Mouse (Mus musculus) liver, embryonic 12.5 days (tissue): ENCODE data around the gene Olfr667. TPM values are rescaled to one million over a fixed set of nuclear protein-coding genes. Genes with fewer than 3 reads are reported as not detected.
"Not testable (repeated sequence)": the region's sequence is repeated elsewhere in the genome, so short reads cannot be mapped to it uniquely, and the experiment has no call there.

Experiments used
- ATAC-seq: fragments of 200-750 bp; cut with Nextera tagmentation; 2 replicates; pipeline ENCODE4 v1.8.0; 2017; ENCODE audit warnings: moderate number of reproducible peaks, mild to moderate bottlenecking, moderate library complexity
- H3K27ac ChIP-seq: fragments of 300-500 bp; sonication (generic); 2 replicates; pipeline ENCODE4 v1.5.1; 2016; ENCODE audit warnings: mild to moderate bottlenecking
- H3K27me3 ChIP-seq: fragments of 300-500 bp; sonication (generic); replicated peaks from 2 replicates; pipeline ENCODE4 v1.6.1; 2016; ENCODE audit warnings: mild to moderate bottlenecking, moderate library complexity
- H3K36me3 ChIP-seq: fragments of 300-500 bp; sonication (generic); 2 replicates; pipeline ENCODE4 v1.6.1; 2016; ENCODE audit warnings: mild to moderate bottlenecking, moderate library complexity
- H3K4me1 ChIP-seq: fragments of 300-500 bp; sonication (generic); 2 replicates; pipeline ENCODE4 v1.6.1; 2016
- H3K4me2 ChIP-seq: fragments of 300-500 bp; sonication (generic); 2 replicates; pipeline ENCODE4 v1.6.1; 2016; ENCODE audit warnings: mild to moderate bottlenecking, moderate library complexity
- H3K4me3 ChIP-seq: fragments of 300-500 bp; sonication (generic); 2 replicates; pipeline ENCODE4 v1.5.1; 2016; ENCODE audit warnings: mild to moderate bottlenecking, moderate library complexity
- H3K9ac ChIP-seq: fragments of 300-500 bp; sonication (generic); 2 replicates; pipeline ENCODE4 v1.6.1; 2016; ENCODE audit warnings: mild to moderate bottlenecking, moderate library complexity
- H3K9me3 ChIP-seq: fragments of 300-500 bp; sonication (generic); replicated peaks from 2 replicates; pipeline ENCODE4 v1.6.1; 2016; ENCODE audit warnings: mild to moderate bottlenecking, moderate library complexity
- WGBS: fragments of 180-500 bp; shearing (Covaris S2); methylation state at CpG from one replicate; pipeline ENCODE4 v1.1.7; 2016; ENCODE audit not compliant: insufficient replicate concordance; 5-methylcytosine and 5-hydroxymethylcytosine counted together
- polyA plus RNA-seq: library from polyadenylated mRNA; unstranded; fragments of >200 nt; fragmentation: Nextera tagmentation; extraction: Ambion mirVana; gene quantifications from 2 replicates; pipeline ENCODE4 v1.2.1, GENCODE M21; 2016

Olfr667 gene
- not detected in 2 replicates for polyA plus RNA-seq

DNA sequence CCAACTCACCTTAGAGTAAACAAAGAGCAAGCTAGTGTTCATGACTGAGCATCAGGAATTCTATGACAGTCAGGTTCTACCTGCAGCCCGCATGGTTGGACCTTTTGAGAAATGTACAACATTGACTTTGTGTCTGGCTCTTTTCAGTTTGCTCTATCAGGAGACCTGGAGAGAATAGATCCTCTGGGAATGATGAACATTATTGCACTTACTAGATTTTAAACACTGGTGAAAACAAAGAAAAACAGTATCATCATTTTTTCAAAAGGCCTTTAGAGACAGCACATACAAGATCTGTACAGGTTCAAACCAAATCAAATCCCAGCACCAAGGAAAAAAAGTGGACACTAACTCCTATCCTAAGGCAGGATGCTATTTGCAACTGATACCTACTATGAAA, at the start of gene Olfr667:
Olfr667 (minus strand) TSS at position 101 of the 400 bp plus-strand sequence.
- H3K9ac ChIP-seq, result no peak within 1 kb of the TSS
- no peak within 1 kb of the TSS for H3K27ac ChIP-seq
- no peaks in the 10 kb centered on the region for H3K9me3 ChIP-seq
- no peak for ATAC-seq
- WGBS, result 70% methylated on average over 1 of the region's 1 CpGs
- H3K4me3 ChIP-seq, result no peak within 1 kb of the TSS
- H3K36me3 ChIP-seq, result no peaks in the 10 kb centered on the region
- H3K27me3 ChIP-seq, result no peaks in the 10 kb centered on the region
- H3K4me1 ChIP-seq, result no peaks in the 10 kb centered on the region
- no peak within 1 kb of the TSS for H3K4me2 ChIP-seq

DNA sequence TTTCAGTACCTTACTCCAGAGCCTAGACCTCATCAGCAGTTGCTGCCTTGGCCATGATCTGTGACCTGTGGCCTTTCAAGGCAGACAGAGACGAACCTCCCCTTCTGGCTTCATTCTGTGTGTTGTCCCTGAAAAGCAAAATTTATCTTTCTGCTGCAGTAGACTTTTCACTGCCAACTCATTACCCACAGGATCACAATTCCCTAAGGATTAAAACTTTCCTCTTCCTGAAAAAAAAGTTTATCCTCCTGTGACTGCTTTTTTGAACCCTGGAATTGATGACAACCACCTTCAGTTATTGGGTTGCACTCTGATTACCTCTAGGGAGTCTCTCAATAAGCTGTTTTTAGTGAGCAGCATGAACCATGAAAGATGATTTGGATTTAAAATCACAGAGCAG, 41.2 kb upstream of the Olfr667 start, which contains the start of gene Olfr670:
Olfr670 (minus strand) TSS at position 101 of the 400 bp plus-strand sequence.
- ATAC-seq, result no peak
- 0 out of 2 replicates have a peak, but pooled peaks cover 6% of the 10 kb centered on the region for H3K9me3 ChIP-seq
- no peak within 1 kb of the TSS for H3K27ac ChIP-seq
- H3K36me3 ChIP-seq, result no peaks in the 10 kb centered on the region
- H3K4me1 ChIP-seq, result no peaks in the 10 kb centered on the region
- H3K27me3 ChIP-seq, result no peaks in the 10 kb centered on the region
- H3K4me2 ChIP-seq, result no peak within 1 kb of the TSS
- H3K4me3 ChIP-seq, result no peak within 1 kb of the TSS
- WGBS, result 40% methylated on average over 1 of the region's 1 CpGs
- H3K9ac ChIP-seq, result no peak within 1 kb of the TSS

DNA sequence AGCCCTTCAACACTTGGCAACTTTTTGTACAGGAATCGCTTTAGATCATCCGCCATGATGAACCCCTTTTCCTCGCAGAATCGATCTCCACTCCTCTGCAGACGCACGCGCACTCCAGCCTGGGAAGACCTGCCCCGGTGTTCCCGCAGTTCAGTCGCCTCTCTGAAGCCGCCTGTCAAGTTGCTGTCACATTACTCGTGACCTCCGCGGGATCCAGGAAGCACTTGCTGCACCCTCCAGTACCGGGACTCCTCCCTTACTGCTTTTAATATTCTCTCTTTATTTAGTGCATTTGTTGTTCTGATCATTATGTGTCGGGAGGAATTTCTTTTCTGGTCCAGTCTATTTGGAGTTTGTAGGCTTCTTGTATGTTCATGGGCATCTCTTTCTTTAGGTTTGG, 29.0 kb upstream of the Olfr667 start:
- H3K4me1 ChIP-seq, H3K27me3 ChIP-seq, ATAC-seq, H3K27ac ChIP-seq, H3K9me3 ChIP-seq, H3K9ac ChIP-seq, H3K4me2 ChIP-seq, H3K36me3 ChIP-seq, H3K4me3 ChIP-seq: not testable (repeated sequence)
- 83% methylated on average over 16 of the region's 16 CpGs for WGBS

DNA sequence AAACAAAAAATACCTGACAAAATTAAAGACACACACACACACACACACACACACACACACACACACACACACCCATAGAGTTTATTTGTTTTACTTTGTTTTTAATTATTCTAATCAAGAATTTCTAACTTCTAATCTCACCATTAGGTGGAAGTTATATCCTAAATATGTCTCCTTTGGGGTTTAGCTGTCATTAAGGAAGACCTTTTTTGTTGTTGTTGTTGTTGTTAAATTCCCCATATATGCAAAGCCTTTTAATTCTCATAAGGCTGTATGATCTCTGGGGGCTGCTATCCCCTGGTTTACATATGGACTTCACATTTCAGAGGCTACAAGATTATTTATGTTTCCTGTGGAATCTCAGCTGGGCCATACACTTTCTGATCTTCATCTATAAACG, 12.7 kb upstream of the Olfr667 start, which contains the start of gene Olfr669:
Olfr669 (plus strand) TSS at position 301 of the 400 bp plus-strand sequence.
- WGBS, result 64% methylated on average over 1 of the region's 1 CpGs
- H3K27ac ChIP-seq, result no peak within 1 kb of the TSS
- H3K4me3 ChIP-seq, result no peak within 1 kb of the TSS
- ATAC-seq, result no peak
- no peaks in the 10 kb centered on the region for H3K36me3 ChIP-seq
- H3K4me1 ChIP-seq, result no peaks in the 10 kb centered on the region
- H3K9me3 ChIP-seq, result no peaks in the 10 kb centered on the region
- H3K27me3 ChIP-seq, result no peaks in the 10 kb centered on the region
- no peak within 1 kb of the TSS for H3K4me2 ChIP-seq
- no peak within 1 kb of the TSS for H3K9ac ChIP-seq

DNA sequence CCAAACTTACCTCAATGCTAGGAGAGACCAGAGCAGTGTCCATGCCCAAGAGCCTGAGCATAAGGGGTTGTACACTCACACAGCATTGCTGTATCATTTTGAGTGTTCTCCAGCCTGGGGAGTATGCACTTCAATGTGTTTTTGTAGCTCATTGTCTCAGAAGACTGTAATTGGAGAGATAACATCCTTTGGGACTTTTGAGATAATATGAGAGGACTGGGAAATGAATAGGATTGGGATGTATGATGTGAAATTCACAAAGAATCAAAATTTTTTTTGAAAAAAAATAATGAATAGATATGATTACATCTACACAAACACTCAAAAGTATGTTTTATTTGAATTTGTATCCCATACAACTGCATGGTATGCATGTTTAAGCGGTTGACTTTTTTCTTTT, 6.7 kb upstream of the Olfr667 start, which contains the start of gene Olfr668:
Olfr668 (minus strand) TSS at position 101 of the 400 bp plus-strand sequence.
- H3K27me3 ChIP-seq, result no peaks in the 10 kb centered on the region
- H3K4me2 ChIP-seq, result no peak within 1 kb of the TSS
- no peak for ATAC-seq
- no peaks in the 10 kb centered on the region for H3K9me3 ChIP-seq
- no peaks in the 10 kb centered on the region for H3K4me1 ChIP-seq
- WGBS, result 47% methylated on average over 1 of the region's 1 CpGs
- H3K9ac ChIP-seq, result no peak within 1 kb of the TSS
- H3K4me3 ChIP-seq, result no peak within 1 kb of the TSS
- H3K27ac ChIP-seq, result no peak within 1 kb of the TSS
- H3K36me3 ChIP-seq, result no peaks in the 10 kb centered on the region

DNA sequence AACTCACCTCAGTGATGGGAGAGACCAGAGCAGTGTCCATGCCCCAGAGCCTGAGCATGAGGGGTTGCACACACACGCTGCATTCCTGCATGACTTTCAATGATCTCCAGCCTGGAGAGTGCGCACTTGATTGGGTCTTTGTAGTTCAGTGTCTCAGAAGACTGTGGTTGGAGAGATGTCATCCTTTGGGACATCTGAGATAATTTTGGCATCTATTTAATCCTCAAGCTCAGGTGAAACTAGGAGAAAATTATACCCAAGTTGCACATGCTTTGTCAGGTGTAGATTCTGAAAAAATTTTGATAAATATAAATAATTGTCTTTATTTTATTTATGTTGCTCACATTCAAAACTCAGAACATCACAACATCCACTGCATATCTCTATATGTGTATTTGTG, 25.4 kb downstream of the Olfr667 start, which contains the start of gene Olfr666:
Olfr666 (minus strand) TSS at position 101 of the 400 bp plus-strand sequence.
- H3K27ac ChIP-seq, result no peak within 1 kb of the TSS
- H3K4me2 ChIP-seq, result no peak within 1 kb of the TSS
- no peaks in the 10 kb centered on the region for H3K27me3 ChIP-seq
- no peaks in the 10 kb centered on the region for H3K36me3 ChIP-seq
- ATAC-seq, result no peak
- no peaks in the 10 kb centered on the region for H3K4me1 ChIP-seq
- 52% methylated on average over 2 of the region's 2 CpGs for WGBS
- no peak within 1 kb of the TSS for H3K9ac ChIP-seq
- H3K9me3 ChIP-seq, result no peaks in the 10 kb centered on the region
- H3K4me3 ChIP-seq, result no peak within 1 kb of the TSS

DNA sequence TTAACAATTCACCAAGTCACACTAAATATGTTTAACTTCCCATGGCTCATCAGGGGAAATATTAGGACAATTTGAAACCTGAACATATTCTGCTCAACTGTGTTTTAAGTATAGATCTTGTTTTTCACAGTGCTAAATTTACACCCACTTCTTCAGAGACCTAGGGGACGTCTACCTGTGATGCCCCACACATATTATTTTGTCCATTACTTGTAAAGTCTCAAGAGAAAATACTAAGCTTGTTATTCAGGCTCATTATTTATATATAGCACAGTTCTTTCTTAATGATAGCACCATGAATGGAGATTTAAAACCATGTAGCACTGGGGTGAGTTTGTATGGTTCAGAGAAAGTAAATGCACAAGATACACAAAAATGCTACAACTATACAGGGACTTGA, 43.6 kb downstream of the Olfr667 start, which contains the start of gene Olfr665:
Olfr665 (plus strand) TSS at position 301 of the 400 bp plus-strand sequence.
- Histone ChIP-seq H3K9ac (no peak within 1 kb of the TSS), H3K4me1 (no peaks in the 10 kb centered on the region), H3K9me3 (no peaks in the 10 kb centered on the region), H3K27me3 (no peaks in the 10 kb centered on the region), H3K27ac (no peak within 1 kb of the TSS), H3K4me3 (no peak within 1 kb of the TSS), H3K36me3 (no peaks in the 10 kb centered on the region), H3K4me2 (no peak within 1 kb of the TSS)
- WGBS, result 18% methylated on average over 1 of the region's 1 CpGs
- ATAC-seq, result no peak

Other genes with a start within 250 kb of the Olfr667 start
- gene Olfr661, start 235.0 kb downstream of the Olfr667 start, polyA plus RNA-seq, result not detected in 2 replicates
- not detected in 2 replicates for gene Usp17le, start 144.0 kb downstream of the Olfr667 start, polyA plus RNA-seq
- gene Usp17lb, start 78.9 kb downstream of the Olfr667 start, polyA plus RNA-seq, result not detected in 2 replicates
- gene Usp17la, start 64.5 kb downstream of the Olfr667 start, polyA plus RNA-seq, result not detected in 2 replicates
- not detected in 2 replicates for gene Olfr665, start 43.5 kb downstream of the Olfr667 start, polyA plus RNA-seq
- not detected in 2 replicates for gene Olfr666, start 25.5 kb downstream of the Olfr667 start, polyA plus RNA-seq
- gene Olfr668, start 6.6 kb upstream of the Olfr667 start, polyA plus RNA-seq, result not detected in 2 replicates
- not detected in 2 replicates for gene Olfr669, start 12.8 kb upstream of the Olfr667 start, polyA plus RNA-seq
- not detected in 2 replicates for gene Olfr670, start 41.1 kb upstream of the Olfr667 start, polyA plus RNA-seq
- not detected in 2 replicates for gene Olfr671, start 57.6 kb upstream of the Olfr667 start, polyA plus RNA-seq
- not detected in 2 replicates for gene Olfr672, start 80.5 kb upstream of the Olfr667 start, polyA plus RNA-seq
- not detected in 2 replicates for gene Olfr675, start 107.0 kb upstream of the Olfr667 start, polyA plus RNA-seq
- gene Olfr676, start 111.2 kb upstream of the Olfr667 start, polyA plus RNA-seq, result not detected in 2 replicates
- not detected in 2 replicates for gene Olfr677, start 129.9 kb upstream of the Olfr667 start, polyA plus RNA-seq
- not detected in 2 replicates for gene Olfr678, start 143.0 kb upstream of the Olfr667 start, polyA plus RNA-seq
- gene Olfr679, start 159.7 kb upstream of the Olfr667 start, polyA plus RNA-seq, result not detected in 2 replicates
- not detected in 2 replicates for gene Olfr680-ps1, start 171.3 kb upstream of the Olfr667 start, polyA plus RNA-seq
- not detected in 2 replicates for gene Olfr681, start 195.4 kb upstream of the Olfr667 start, polyA plus RNA-seq
- not detected in 2 replicates for gene Olfr683, start 225.5 kb upstream of the Olfr667 start, polyA plus RNA-seq
- not detected in 2 replicates for gene Olfr684, start 242.2 kb upstream of the Olfr667 start, polyA plus RNA-seq